Mouse (Mus musculus): ENCODE results near the gene Adam11. TPM values are rescaled to one million over a fixed set of nuclear protein-coding genes. Genes with fewer than 3 reads are reported as not detected.

Gene Adam11
- polyA plus RNA-seq, 1 experiment from 2014 or later = 16.6 TPM

GRCm38 (mm10) chr11:102820432-102820831 lies 59.2 kb downstream of the Adam11 start:
- Histone ChIP-seq H3K4me3 (ENCODE audit: low read depth, low read length) (no peak overlapping the region), H3K27ac (ENCODE audit: low read depth, low read length) (no peak overlapping the region), H3K27me3 (ENCODE audit: control insufficient read depth, insufficient read depth, low read length) (no peaks in the 10 kb centered on the region; the same call in 1 of the 2 replicates), H3K9ac (ENCODE audit: low read depth, low read length) (no peak overlapping the region), H3K9me3 (ENCODE audit: control insufficient read depth, low read length) (no peaks in the 10 kb centered on the region), H3K4me2 (replicated peaks; ENCODE audit: low read depth, low read length) (no peak overlapping the region), H3K4me1 (replicated peaks; ENCODE audit: control insufficient read depth, insufficient read depth, low read length) (peaks cover 3% of the 10 kb centered on the region), H3K36me3 (ENCODE audit: control insufficient read depth, insufficient read depth, low read length) (no peaks in the 10 kb centered on the region)
- 8% methylated on average over 3 of the region's 3 CpGs for WGBS
- DNase-seq (ENCODE audit: low spot score) (peak; percentile 9), ATAC-seq (ENCODE audit: low FRiP score) (no peak)

DNA sequence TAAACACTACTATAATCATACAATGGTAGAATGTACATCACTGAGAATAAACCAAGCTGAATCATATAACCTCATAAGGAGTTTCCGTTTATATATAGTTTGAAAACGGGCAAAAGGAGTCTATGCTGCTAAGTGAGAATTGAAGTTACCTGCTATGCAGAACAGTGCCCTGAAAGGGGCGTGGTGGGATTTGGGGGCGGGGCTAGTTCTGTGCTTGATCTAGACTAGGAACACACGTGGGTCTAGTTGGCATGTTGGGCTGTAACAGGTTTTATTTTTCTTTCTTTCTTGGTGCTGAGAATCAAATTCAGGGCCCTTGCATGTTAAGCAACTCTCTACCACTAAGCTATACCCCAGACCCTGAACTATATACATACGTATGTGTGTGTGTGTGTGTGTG lies 60.0 kb downstream of the Adam11 start:
- H3K9me3 ChIP-seq (ENCODE audit: control insufficient read depth, low read length) = no peaks in the 10 kb centered on the region
- H3K4me3 ChIP-seq (ENCODE audit: low read depth, low read length) = no peak overlapping the region
- H3K4me2 ChIP-seq (replicated peaks; ENCODE audit: low read depth, low read length) = no peak overlapping the region
- no peak overlapping the region for H3K9ac ChIP-seq (ENCODE audit: low read depth, low read length)
- WGBS = 58% methylated on average over 6 of the region's 6 CpGs
- peaks cover 3% of the 10 kb centered on the region for H3K4me1 ChIP-seq (replicated peaks; ENCODE audit: control insufficient read depth, insufficient read depth, low read length)
- H3K27ac ChIP-seq (ENCODE audit: low read depth, low read length) = no peak overlapping the region
- H3K27me3 ChIP-seq (ENCODE audit: control insufficient read depth, insufficient read depth, low read length) = no peaks in the 10 kb centered on the region; the same call in 1 of the 2 replicates
- ATAC-seq (ENCODE audit: low FRiP score) = no peak
- no peaks in the 10 kb centered on the region for H3K36me3 ChIP-seq (ENCODE audit: control insufficient read depth, insufficient read depth, low read length)
- DNase-seq (ENCODE audit: low spot score) = peak; percentile 25

DNA sequence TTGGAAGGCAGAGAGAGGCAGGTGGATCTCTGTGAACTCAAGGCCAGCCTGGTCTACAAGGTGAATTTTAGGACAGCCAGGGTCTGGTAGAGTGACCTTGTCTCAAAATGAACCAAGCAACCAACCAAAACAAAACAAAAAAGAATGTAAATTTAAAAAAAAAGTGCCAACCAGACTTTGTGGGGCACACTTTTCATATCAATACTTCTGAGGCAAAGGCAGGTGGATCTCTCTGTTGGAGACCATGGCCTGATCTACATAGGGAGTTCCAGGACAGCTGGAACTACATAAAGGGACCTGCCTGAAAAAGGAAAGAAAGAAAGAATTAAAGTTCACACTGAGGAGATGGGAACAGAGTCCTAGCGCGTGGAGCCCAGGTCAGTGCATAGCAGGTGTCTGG lies 65.2 kb downstream of the Adam11 start:
- no peaks in the 10 kb centered on the region for H3K4me1 ChIP-seq (replicated peaks; ENCODE audit: control insufficient read depth, insufficient read depth, low read length)
- no peaks in the 10 kb centered on the region for H3K27me3 ChIP-seq (ENCODE audit: control insufficient read depth, insufficient read depth, low read length)
- no peak for DNase-seq (ENCODE audit: low spot score)
- ATAC-seq (ENCODE audit: low FRiP score) = no peak
- WGBS = 62% methylated on average over 2 of the region's 2 CpGs
- H3K36me3 ChIP-seq (ENCODE audit: control insufficient read depth, insufficient read depth, low read length) = no peaks in the 10 kb centered on the region
- H3K4me2 ChIP-seq (replicated peaks; ENCODE audit: low read depth, low read length) = no peak overlapping the region
- H3K9me3 ChIP-seq (ENCODE audit: control insufficient read depth, low read length) = no peaks in the 10 kb centered on the region
- no peak overlapping the region for H3K4me3 ChIP-seq (ENCODE audit: low read depth, low read length)
- H3K27ac ChIP-seq (ENCODE audit: low read depth, low read length) = no peak overlapping the region
- H3K9ac ChIP-seq (ENCODE audit: low read depth, low read length) = no peak overlapping the region

DNA sequence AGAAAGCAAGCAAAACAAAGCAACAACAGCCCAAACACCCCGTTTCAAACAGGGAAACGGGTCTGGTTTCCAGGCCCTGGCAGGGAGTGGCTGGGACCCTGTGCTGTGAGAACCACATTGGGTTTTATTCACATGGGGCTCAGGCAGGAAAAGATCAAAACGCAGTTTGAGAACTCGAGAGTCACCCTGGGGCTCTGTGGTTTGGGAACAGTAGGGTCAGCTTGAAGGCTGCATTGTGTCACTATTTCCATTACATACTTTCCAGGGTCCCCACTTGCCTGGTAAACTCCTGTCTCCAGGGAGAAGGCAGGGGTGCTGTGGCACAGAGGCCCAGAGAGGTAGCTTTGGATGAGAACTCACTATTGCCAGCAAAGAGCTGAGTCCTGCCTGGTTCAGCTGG lies 65.9 kb downstream of the Adam11 start:
- H3K27me3 ChIP-seq (ENCODE audit: control insufficient read depth, insufficient read depth, low read length) = no peaks in the 10 kb centered on the region
- ATAC-seq (ENCODE audit: low FRiP score) (no peak), DNase-seq (ENCODE audit: low spot score) (no peak)
- H3K36me3 ChIP-seq (ENCODE audit: control insufficient read depth, insufficient read depth, low read length) = no peaks in the 10 kb centered on the region
- H3K9me3 ChIP-seq (ENCODE audit: control insufficient read depth, low read length) = no peaks in the 10 kb centered on the region
- H3K4me1 ChIP-seq (replicated peaks; ENCODE audit: control insufficient read depth, insufficient read depth, low read length) = no peaks in the 10 kb centered on the region
- H3K4me3 ChIP-seq (ENCODE audit: low read depth, low read length) = no peak overlapping the region
- H3K27ac ChIP-seq (ENCODE audit: low read depth, low read length) = no peak overlapping the region
- 59% methylated on average over 4 of the region's 4 CpGs for WGBS
- no peak overlapping the region for H3K9ac ChIP-seq (ENCODE audit: low read depth, low read length)
- no peak overlapping the region for H3K4me2 ChIP-seq (replicated peaks; ENCODE audit: low read depth, low read length)

Other genes with a start within 250 kb of the Adam11 start
- gene Gpatch8, start 205.0 kb upstream of the Adam11 start, polyA plus RNA-seq (2014; fragmentation: Nextera tagmentation; extraction: Ambion mirVana) = 48.8 and 68.1 TPM in 2 replicates
- gene Gm11627, start 182.0 kb upstream of the Adam11 start, polyA plus RNA-seq (2014; fragmentation: Nextera tagmentation; extraction: Ambion mirVana) = 5.6 and 7.3 TPM in 2 replicates
- 29.5 and 31.7 TPM in 2 replicates for gene Fzd2, start 157.0 kb upstream of the Adam11 start, polyA plus RNA-seq (2014; fragmentation: Nextera tagmentation; extraction: Ambion mirVana)
- 0.88 and 0.91 TPM in 2 replicates for gene Meioc, start 97.7 kb upstream of the Adam11 start, polyA plus RNA-seq (2014; fragmentation: Nextera tagmentation; extraction: Ambion mirVana)
- gene Ccdc43, start 63.7 kb upstream of the Adam11 start, polyA plus RNA-seq (2014; fragmentation: Nextera tagmentation; extraction: Ambion mirVana) = 51.3 and 53.0 TPM in 2 replicates
- gene Gjc1, start 58.3 kb downstream of the Adam11 start, polyA plus RNA-seq (2014; fragmentation: Nextera tagmentation; extraction: Ambion mirVana) = 78.5 and 82.8 TPM in 2 replicates
- not detected in 2 replicates for gene Higd1b, start 74.4 kb downstream of the Adam11 start, polyA plus RNA-seq (2014; fragmentation: Nextera tagmentation; extraction: Ambion mirVana)
- 205 and 222 TPM in 2 replicates for gene Eftud2, start 119.5 kb downstream of the Adam11 start, polyA plus RNA-seq (2014; fragmentation: Nextera tagmentation; extraction: Ambion mirVana)
- 1.2 and 2.0 TPM in 2 replicates for gene Ccdc103, start 119.8 kb downstream of the Adam11 start, polyA plus RNA-seq (2014; fragmentation: Nextera tagmentation; extraction: Ambion mirVana)
- gene Fam187a, start 123.7 kb downstream of the Adam11 start, polyA plus RNA-seq (2014; fragmentation: Nextera tagmentation; extraction: Ambion mirVana) = not detected in 2 replicates
- 0.12 and 0.20 TPM in 2 replicates for gene Gfap, start 139.5 kb downstream of the Adam11 start, polyA plus RNA-seq (2014; fragmentation: Nextera tagmentation; extraction: Ambion mirVana)
- gene Kif18b, start 163.7 kb downstream of the Adam11 start, polyA plus RNA-seq (2014; fragmentation: Nextera tagmentation; extraction: Ambion mirVana) = 7.3 and 8.5 TPM in 2 replicates
- gene C1ql1, start 185.2 kb downstream of the Adam11 start, polyA plus RNA-seq (2014; fragmentation: Nextera tagmentation; extraction: Ambion mirVana) = 10.5 and 11.0 TPM in 2 replicates